Mouse (Mus musculus): ENCODE data around the gene Arrb1. TPM values are rescaled to one million over a fixed set of nuclear protein-coding genes. Genes with fewer than 3 reads are reported as not detected.
A peak's percentile ranks its signal among the peaks of the same experiment; 100 is the strongest.

Arrb1 gene
- polyA plus RNA-seq, 1 experiment: 161 TPM

DNA sequence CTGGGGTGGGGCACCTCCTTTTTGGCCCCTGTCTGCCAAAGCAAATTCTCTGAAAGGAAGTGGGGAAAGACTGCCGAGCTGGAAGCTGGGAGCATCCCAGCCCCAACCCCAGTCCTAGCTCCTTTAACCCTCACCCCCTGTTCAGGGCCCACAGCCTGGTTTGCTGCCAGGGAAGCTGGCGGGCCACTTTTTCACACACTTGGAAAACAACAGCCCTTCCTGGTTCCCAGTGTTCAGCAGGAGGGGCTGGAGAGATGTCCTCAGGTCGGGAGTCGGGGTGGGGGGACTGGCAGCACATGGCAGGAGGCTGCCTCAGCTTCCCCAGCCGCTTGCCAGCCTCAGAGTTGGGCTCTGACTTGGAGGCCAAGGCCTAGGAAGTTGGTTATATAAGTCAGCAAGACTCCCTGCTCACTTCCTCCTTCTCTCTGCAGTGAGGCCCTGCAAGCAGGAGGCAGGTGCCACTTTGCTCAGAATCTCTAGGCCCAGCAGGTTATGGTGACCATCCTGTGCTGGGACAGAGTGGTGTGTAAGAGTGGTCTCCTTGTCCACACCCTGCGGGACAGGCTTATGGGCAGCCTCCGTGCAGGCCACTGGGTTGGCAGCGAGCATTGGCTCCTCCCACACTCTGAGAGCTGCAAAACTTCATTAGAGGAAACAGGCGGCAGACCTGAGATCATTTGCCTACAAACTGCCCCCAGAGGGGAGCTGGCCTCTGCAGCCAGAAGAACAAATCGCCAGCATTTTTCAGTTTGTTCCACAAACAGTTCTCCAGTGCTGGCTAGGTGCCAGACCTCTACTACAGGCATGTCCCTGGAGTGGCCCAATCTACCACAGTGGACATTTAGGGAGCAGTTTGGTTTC, 10.8 kb downstream of the Arrb1 start:
- peak; percentile 79 for DNase-seq
- H3K4me3 ChIP-seq (replicated peaks; ENCODE audit: extremely low read depth, low read depth, low read length): no peak overlapping the region
- WGBS: 3% methylated on average over 10 of the region's 10 CpGs
- TF ChIP-seq POLR2A (IDR thresholded peaks at IDR 0.05; ENCODE audit: borderline replicate concordance, extremely low read depth, low read depth, low read length) (peak; percentile 65; the same call in 1 of the 2 replicates), CTCF (IDR thresholded peaks at IDR 0.05; ENCODE audit: insufficient read depth, low read length) (no peak)
- H3K4me1 ChIP-seq (ENCODE audit: control insufficient read depth, insufficient read depth, low read length): peaks cover 42% of the 10 kb centered on the region

DNA sequence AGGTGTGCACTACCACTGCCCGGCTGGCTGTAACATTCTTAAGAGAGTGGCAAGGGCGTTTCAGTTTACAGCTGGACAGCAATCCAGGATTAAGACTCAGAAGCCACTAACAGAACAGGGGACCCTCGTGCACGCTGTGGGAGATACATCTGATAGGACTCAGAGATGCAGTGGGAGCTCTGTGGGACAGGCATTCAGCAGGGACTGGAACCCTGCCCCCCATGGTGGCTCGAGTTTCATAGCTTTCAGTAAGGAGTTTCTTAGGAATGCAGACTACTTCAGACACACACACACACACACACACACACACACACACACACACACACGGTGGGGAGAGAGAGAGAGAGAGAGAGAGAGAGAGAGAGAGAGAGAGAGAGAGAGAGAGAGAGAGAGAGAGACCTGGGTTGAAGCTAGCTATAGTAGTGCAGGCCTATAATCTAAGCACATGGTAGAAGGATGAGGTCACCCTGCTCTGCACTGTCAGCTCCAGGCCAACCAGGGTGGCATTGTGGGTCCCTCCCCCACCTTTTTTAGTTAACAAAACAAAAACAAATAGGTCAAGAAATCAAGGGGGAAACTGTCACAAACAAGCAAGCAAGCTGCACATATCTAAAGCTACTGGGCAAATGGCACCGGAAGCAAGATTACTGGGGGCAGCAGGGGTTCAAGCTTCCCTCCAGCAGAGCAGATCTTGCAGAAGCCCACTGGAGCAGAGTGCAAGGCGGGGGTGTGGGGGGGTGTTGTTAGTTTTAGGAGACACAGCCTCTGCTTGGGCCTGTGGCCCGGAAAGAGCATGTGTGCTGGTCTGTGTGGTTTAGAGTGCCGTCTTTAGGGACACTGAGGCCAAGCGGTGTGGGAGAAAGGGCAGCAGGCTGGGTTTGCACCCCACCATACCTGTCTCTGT, 12.6 kb downstream of the Arrb1 start:
- 54% methylated on average over 10 of the region's 11 CpGs for WGBS
- no peak for TF ChIP-seq POLR2A (IDR thresholded peaks at IDR 0.05; ENCODE audit: borderline replicate concordance, extremely low read depth, low read depth, low read length)
- no peak for TF ChIP-seq CTCF (IDR thresholded peaks at IDR 0.05; ENCODE audit: insufficient read depth, low read length)
- H3K4me3 ChIP-seq (replicated peaks; ENCODE audit: extremely low read depth, low read depth, low read length): no peak overlapping the region
- H3K4me1 ChIP-seq (ENCODE audit: control insufficient read depth, insufficient read depth, low read length): peaks cover 50% of the 10 kb centered on the region
- no peak for DNase-seq

DNA sequence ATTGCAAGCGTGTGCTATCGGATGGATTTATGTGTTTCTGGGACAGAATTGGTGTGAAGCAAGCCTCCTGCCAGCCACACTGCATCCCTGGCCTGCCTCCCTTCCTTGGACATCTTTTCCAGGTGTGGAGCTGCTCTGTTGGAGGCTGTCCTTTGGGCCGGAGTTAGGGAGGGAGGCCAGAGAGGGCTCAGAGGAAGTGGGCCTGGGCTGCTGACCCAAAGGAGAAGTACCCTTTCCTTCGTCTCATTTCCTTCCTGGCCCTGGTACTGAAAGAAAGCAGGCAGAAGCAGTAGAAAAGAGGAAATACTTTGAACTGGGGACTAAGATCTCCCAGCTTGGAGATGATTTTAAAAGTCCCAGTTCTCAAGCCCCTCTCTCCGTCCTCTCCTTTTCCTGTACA, 14.4 kb downstream of the Arrb1 start:
- WGBS: 66% methylated on average over 5 of the region's 5 CpGs
- H3K4me3 ChIP-seq (replicated peaks; ENCODE audit: extremely low read depth, low read depth, low read length): no peak overlapping the region
- DNase-seq: no peak
- TF ChIP-seq CTCF (IDR thresholded peaks at IDR 0.05; ENCODE audit: insufficient read depth, low read length): no peak
- TF ChIP-seq POLR2A (IDR thresholded peaks at IDR 0.05; ENCODE audit: borderline replicate concordance, extremely low read depth, low read depth, low read length): no peak
- H3K4me1 ChIP-seq (ENCODE audit: control insufficient read depth, insufficient read depth, low read length): peaks cover 55% of the 10 kb centered on the region

DNA sequence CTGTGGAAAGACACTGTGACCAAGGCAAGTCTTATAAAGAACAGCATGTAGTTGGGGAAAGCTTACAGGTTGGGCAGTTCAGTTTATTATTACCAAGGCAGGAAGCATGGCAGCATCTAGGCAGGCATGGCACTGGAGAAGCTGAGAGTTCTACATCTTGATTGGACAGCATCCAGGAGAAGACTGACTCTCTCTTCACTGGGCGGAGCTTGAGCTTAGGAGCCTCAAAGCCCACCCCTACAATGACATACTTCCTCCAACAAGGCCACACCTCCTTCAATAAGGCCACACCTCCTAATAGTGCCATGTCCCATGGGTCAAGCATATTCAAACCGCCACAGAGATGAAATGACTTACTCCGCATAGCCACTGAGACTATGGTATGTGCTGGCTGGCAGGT, 16.4 kb downstream of the Arrb1 start:
- Histone ChIP-seq H3K4me1 (ENCODE audit: control insufficient read depth, insufficient read depth, low read length) (peaks cover 52% of the 10 kb centered on the region), H3K4me3 (replicated peaks; ENCODE audit: extremely low read depth, low read depth, low read length) (no peak overlapping the region)
- no peak for DNase-seq
- TF ChIP-seq POLR2A (IDR thresholded peaks at IDR 0.05; ENCODE audit: borderline replicate concordance, extremely low read depth, low read depth, low read length) (no peak), CTCF (IDR thresholded peaks at IDR 0.05; ENCODE audit: insufficient read depth, low read length) (no peak)
- 93% methylated on average over 3 of the region's 3 CpGs for WGBS

DNA sequence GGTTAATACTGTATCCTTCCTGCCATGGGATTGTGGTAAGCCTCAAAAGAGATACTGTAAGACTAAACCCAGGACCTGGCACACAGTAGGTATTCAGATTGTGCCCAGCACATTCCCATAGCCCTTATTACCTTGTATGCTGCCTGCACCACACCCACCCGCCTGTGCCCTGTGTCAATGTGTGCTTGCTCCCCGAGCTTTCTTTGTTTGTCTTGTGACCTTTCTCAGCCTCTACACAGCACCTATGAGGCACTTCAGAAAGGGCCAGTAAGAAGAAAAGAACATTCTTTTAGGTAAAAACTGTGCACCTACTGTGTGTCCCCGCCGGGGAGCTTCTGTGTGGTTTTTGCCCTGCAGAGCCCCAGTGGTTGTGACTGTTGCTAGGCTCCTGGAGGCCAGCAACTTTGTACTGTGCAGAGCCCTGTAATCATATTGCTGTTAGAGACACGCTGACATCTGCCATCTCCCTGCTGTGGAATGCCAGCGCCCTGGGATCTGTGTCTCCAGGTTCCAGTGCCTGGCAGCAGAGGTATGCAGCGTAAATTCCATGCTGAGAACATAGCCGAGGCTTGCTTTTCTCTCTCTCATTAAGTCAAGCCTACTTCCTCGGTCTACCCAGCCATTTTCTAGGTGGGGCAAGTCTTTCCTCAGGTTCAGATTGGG, 18.1 kb downstream of the Arrb1 start:
- no peak for TF ChIP-seq CTCF (IDR thresholded peaks at IDR 0.05; ENCODE audit: insufficient read depth, low read length)
- no peak for TF ChIP-seq POLR2A (IDR thresholded peaks at IDR 0.05; ENCODE audit: borderline replicate concordance, extremely low read depth, low read depth, low read length)
- peaks cover 50% of the 10 kb centered on the region for H3K4me1 ChIP-seq (ENCODE audit: control insufficient read depth, insufficient read depth, low read length)
- DNase-seq: peak; percentile 53
- WGBS: 26% methylated on average over 9 of the region's 9 CpGs
- no peak overlapping the region for H3K4me3 ChIP-seq (replicated peaks; ENCODE audit: extremely low read depth, low read depth, low read length)

DNA sequence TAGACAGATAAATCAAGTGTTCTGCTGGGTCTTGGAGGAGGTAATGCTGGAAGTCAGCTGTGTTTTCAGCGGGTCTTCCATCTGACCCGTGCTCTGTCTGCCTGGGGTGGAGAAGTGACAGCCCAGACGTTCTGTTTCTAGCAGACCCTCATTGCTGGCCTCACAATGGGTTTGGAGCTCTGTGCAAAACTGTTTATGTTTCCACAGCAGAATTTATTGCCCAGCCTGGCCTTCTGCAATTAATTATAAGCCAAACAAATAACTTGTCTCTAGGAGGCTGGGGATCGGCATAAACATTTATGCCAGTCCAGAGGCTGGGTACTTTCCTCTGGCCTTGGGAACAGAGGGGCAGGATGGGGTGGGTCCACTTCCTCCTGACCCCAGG, 18.6 kb downstream of the Arrb1 start:
- 19% methylated on average over 4 of the region's 4 CpGs for WGBS
- TF ChIP-seq POLR2A (IDR thresholded peaks at IDR 0.05; ENCODE audit: borderline replicate concordance, extremely low read depth, low read depth, low read length) (no peak), CTCF (IDR thresholded peaks at IDR 0.05; ENCODE audit: insufficient read depth, low read length) (no peak)
- no peak for DNase-seq
- Histone ChIP-seq H3K4me1 (ENCODE audit: control insufficient read depth, insufficient read depth, low read length) (peaks cover 50% of the 10 kb centered on the region), H3K4me3 (replicated peaks; ENCODE audit: extremely low read depth, low read depth, low read length) (no peak overlapping the region)

DNA sequence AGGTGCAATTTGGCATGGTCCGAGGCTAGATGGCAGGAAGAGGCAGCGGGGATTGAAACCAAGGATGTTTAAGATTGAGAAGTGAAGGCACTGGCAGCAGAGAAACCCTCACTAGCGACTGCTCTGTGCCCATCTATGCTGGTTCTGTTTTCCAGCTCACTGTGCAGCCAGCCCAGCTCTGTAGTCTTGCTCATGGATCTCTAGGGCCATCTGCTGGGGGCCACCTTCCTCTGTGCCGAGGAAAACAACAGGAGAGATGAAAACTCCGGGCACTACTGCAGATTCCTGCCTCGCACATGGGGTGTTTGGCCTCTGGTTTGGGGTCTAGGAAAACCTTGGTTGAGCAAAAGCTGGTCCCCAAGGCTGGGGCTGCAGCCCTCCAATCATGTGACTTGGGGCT, 20.6 kb downstream of the Arrb1 start:
- Histone ChIP-seq H3K4me3 (replicated peaks; ENCODE audit: extremely low read depth, low read depth, low read length) (no peak overlapping the region), H3K4me1 (ENCODE audit: control insufficient read depth, insufficient read depth, low read length) (peaks cover 51% of the 10 kb centered on the region)
- peak; percentile 76 for DNase-seq
- TF ChIP-seq CTCF (IDR thresholded peaks at IDR 0.05; ENCODE audit: insufficient read depth, low read length): peak; percentile 88
- TF ChIP-seq POLR2A (IDR thresholded peaks at IDR 0.05; ENCODE audit: borderline replicate concordance, extremely low read depth, low read depth, low read length): no peak
- 15% methylated on average over 6 of the region's 6 CpGs for WGBS

DNA sequence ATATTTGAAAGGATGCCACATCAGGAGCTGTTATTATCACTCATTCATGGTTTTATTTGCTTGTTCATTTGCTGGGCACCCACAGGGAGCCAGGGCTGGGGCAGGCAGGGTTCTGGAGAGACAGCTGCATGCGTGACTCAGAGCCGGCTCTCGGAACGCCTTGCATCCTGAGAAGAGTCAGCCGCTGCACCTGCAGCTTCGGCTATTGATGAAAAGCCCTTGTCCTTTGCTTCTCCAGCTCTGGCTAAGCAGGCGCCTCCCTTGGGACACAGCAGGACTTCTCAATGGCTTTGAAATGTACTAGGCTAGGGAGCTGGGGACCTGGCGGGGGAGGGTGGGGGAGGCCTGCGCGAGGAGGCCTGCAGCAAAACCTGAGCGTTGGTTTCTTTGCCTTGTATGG, 23.8 kb downstream of the Arrb1 start:
- Histone ChIP-seq H3K4me3 (replicated peaks; ENCODE audit: extremely low read depth, low read depth, low read length) (no peak overlapping the region), H3K4me1 (ENCODE audit: control insufficient read depth, insufficient read depth, low read length) (peaks cover 46% of the 10 kb centered on the region)
- 43% methylated on average over 11 of the region's 11 CpGs for WGBS
- TF ChIP-seq POLR2A (IDR thresholded peaks at IDR 0.05; ENCODE audit: borderline replicate concordance, extremely low read depth, low read depth, low read length) (no peak), CTCF (IDR thresholded peaks at IDR 0.05; ENCODE audit: insufficient read depth, low read length) (no peak)
- no peak for DNase-seq

DNA sequence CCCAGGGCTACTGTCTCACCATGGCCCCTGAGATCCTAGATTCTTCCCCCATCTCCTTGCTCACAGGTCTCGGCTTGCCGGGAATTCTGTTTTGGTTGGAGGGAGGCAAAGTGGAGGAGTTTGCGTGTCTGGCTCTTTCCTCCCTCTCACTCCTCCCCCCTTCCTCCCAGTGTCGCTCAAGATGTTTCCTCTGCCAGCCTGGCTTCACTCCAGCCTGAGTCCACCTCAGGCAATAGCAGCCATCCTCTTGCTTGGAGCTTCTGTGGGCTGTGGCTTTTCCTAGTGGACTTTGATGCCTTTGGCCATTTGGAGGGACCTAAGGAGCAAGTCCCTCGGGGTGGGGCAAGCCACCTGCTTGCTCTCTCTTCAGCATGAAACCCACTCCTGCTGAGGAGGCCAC, 27.2 kb downstream of the Arrb1 start:
- peak; percentile 45 for DNase-seq
- Histone ChIP-seq H3K4me3 (replicated peaks; ENCODE audit: extremely low read depth, low read depth, low read length) (no peak overlapping the region), H3K4me1 (ENCODE audit: control insufficient read depth, insufficient read depth, low read length) (peaks cover 40% of the 10 kb centered on the region)
- TF ChIP-seq POLR2A (IDR thresholded peaks at IDR 0.05; ENCODE audit: borderline replicate concordance, extremely low read depth, low read depth, low read length): no peak
- TF ChIP-seq CTCF (IDR thresholded peaks at IDR 0.05; ENCODE audit: insufficient read depth, low read length): no peak
- WGBS: 6% methylated on average over 5 of the region's 5 CpGs
